Mouse (Mus musculus) heart, adult 2 months (tissue): ENCODE measurements at regions not wholly inside any gene's neighbourhood (a gene's known extent, or its start where the extent isn't known, plus 50 kb on each side); places are given as distances from the start of the nearest gene placed in this dataset.

Source experiments
- CTCF ChIP-seq: fragments of 200-600 bp; IDR thresholded peaks from 2 replicates; pipeline ENCODE4 v1.8.1; 2022; ENCODE audit warnings: antibody characterized with exemption, mild to moderate bottlenecking, moderate library complexity
- EP300 ChIP-seq: fragments of 200-500 bp; IDR thresholded peaks from 2 replicates; pipeline ENCODE4 v1.6.1; 2011; ENCODE audit warnings: low read depth, low read length, control low read depth; ENCODE audit not compliant: insufficient read depth
- POLR2A ChIP-seq: fragments of 200-500 bp; IDR thresholded peaks from 2 replicates; pipeline ENCODE4 v1.6.1; 2011; ENCODE audit warnings: mild to moderate bottlenecking, low read depth, low read length, control low read depth; ENCODE audit not compliant: insufficient read depth

- no peak for TF ChIP-seq CTCF
- no peak for TF ChIP-seq POLR2A
- no peak for TF ChIP-seq EP300
Measured at GRCm38 (mm10) chr3:143090886-143091285, 209.1 kb upstream of the Pkn2 start.
